Mouse (Mus musculus): Measurements from ENCODE around the gene Ndufab1. TPM values are rescaled to one million over a fixed set of nuclear protein-coding genes. Genes with fewer than 3 reads are reported as not detected.

Gene Ndufab1
- polyA plus RNA-seq, 1 experiment, result 437 TPM

- H3K4me1 ChIP-seq (ENCODE audit: control insufficient read depth, insufficient read depth, low read length), result peaks cover 7% of the 10 kb centered on the region; the same call in 1 of the 2 replicates
- H3K27ac ChIP-seq (ENCODE audit: insufficient read depth, low read depth, low read length), result no peak overlapping the region
- DNase-seq, result no peak
- 84% methylated on average over 3 of the region's 3 CpGs for WGBS
- no peak overlapping the region for H3K4me3 ChIP-seq (ENCODE audit: insufficient read depth, low read depth, low read length)
- H3K36me3 ChIP-seq (ENCODE audit: control insufficient read depth, insufficient read depth, low read length), result peaks cover 4% of the 10 kb centered on the region; the same call in 1 of the 2 replicates
- no peaks in the 10 kb centered on the region for H3K27me3 ChIP-seq (replicated peaks; ENCODE audit: control insufficient read depth, insufficient read depth, low read length)
- no peak for TF ChIP-seq POLR2A (IDR thresholded peaks at IDR 0.05; ENCODE audit: low read depth, low read length)
- TF ChIP-seq CTCF (conservative IDR thresholded peaks at IDR 0.05; ENCODE audit: insufficient read depth, insufficient read length, low read depth, low read length), result no peak
Measured at GRCm38 (mm10) chr7:122098009-122098408, 3.7 kb downstream of the Ndufab1 start.

- Histone ChIP-seq H3K4me3 (ENCODE audit: insufficient read depth, low read depth, low read length) (no peak overlapping the region), H3K27ac (ENCODE audit: insufficient read depth, low read depth, low read length) (no peak overlapping the region), H3K36me3 (ENCODE audit: control insufficient read depth, insufficient read depth, low read length) (peaks cover 11% of the 10 kb centered on the region), H3K4me1 (ENCODE audit: control insufficient read depth, insufficient read depth, low read length) (peaks cover 3% of the 10 kb centered on the region; the same call in 1 of the 2 replicates), H3K27me3 (replicated peaks; ENCODE audit: control insufficient read depth, insufficient read depth, low read length) (no peaks in the 10 kb centered on the region)
- peak; percentile 31; the same call in 1 of the 2 replicates for TF ChIP-seq CTCF (conservative IDR thresholded peaks at IDR 0.05; ENCODE audit: insufficient read depth, insufficient read length, low read depth, low read length)
- TF ChIP-seq POLR2A (IDR thresholded peaks at IDR 0.05; ENCODE audit: low read depth, low read length), result no peak
- peak; percentile 14 for DNase-seq
- 90% methylated on average over 2 of the region's 2 CpGs for WGBS
Measured at GRCm38 (mm10) chr7:122094564-122095330, 6.9 kb downstream of the Ndufab1 start.

GRCm38 (mm10) chr7:122087195-122087982, 14.3 kb downstream of the Ndufab1 start:
- Histone ChIP-seq H3K27ac (ENCODE audit: insufficient read depth, low read depth, low read length) (no peak overlapping the region), H3K27me3 (replicated peaks; ENCODE audit: control insufficient read depth, insufficient read depth, low read length) (no peaks in the 10 kb centered on the region), H3K4me3 (ENCODE audit: insufficient read depth, low read depth, low read length) (no peak overlapping the region), H3K36me3 (ENCODE audit: control insufficient read depth, insufficient read depth, low read length) (peaks cover 17% of the 10 kb centered on the region), H3K4me1 (ENCODE audit: control insufficient read depth, insufficient read depth, low read length) (no peaks in the 10 kb centered on the region)
- DNase-seq, result no peak
- 84% methylated on average over 11 of the region's 11 CpGs for WGBS
- TF ChIP-seq POLR2A (IDR thresholded peaks at IDR 0.05; ENCODE audit: low read depth, low read length) (no peak), CTCF (conservative IDR thresholded peaks at IDR 0.05; ENCODE audit: insufficient read depth, insufficient read length, low read depth, low read length) (no peak)

GRCm38 (mm10) chr7:122081071-122081470, 20.6 kb downstream of the Ndufab1 start:
- Histone ChIP-seq H3K36me3 (ENCODE audit: control insufficient read depth, insufficient read depth, low read length) (no peaks in the 10 kb centered on the region; the same call in none of the 2 replicates), H3K27me3 (replicated peaks; ENCODE audit: control insufficient read depth, insufficient read depth, low read length) (no peaks in the 10 kb centered on the region), H3K4me3 (ENCODE audit: insufficient read depth, low read depth, low read length) (no peak overlapping the region), H3K4me1 (ENCODE audit: control insufficient read depth, insufficient read depth, low read length) (no peaks in the 10 kb centered on the region), H3K27ac (ENCODE audit: insufficient read depth, low read depth, low read length) (no peak overlapping the region)
- WGBS, result 94% methylated on average over 1 of the region's 1 CpGs
- DNase-seq, result no peak
- no peak for TF ChIP-seq CTCF (conservative IDR thresholded peaks at IDR 0.05; ENCODE audit: insufficient read depth, insufficient read length, low read depth, low read length)
- TF ChIP-seq POLR2A (IDR thresholded peaks at IDR 0.05; ENCODE audit: low read depth, low read length), result no peak

DNA sequence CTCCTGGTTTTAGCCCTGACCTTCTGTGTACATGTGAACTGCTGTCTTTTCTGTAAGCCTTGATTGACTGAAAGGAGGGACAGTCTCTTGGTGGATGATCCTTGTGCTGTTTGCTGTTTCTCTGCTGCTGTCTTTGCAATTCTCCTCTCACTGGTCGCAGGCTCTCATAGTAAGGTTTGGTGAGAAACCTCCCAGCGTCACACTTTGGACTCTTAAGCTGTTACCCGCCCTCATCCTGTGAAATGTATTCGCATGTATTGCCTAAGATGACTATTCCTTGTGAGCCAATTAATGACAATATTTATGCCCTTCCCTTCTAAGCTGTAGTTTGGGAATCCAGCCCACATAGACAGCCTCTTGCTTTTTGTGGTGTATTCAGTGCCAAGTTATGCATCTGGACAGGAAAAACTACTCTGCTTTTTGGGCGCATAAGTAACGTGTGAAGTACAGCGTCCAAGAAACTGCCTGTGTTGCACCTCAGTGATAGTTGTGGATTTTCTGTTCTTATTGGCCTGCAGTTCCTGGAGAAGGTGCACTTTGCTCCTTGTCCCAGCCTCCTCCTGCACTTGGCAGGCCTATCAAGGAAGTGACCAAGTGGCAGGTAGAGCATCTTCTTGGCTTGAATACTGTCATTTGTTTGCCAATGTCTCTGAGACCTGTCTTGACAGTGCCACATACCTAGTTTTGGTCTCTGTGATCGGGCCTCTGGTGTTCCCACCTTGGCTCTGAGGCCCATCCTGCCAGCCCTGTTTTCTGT, 21.7 kb downstream of the Ndufab1 start:
- Histone ChIP-seq H3K4me1 (ENCODE audit: control insufficient read depth, insufficient read depth, low read length) (no peaks in the 10 kb centered on the region), H3K27ac (ENCODE audit: insufficient read depth, low read depth, low read length) (no peak overlapping the region), H3K27me3 (replicated peaks; ENCODE audit: control insufficient read depth, insufficient read depth, low read length) (no peaks in the 10 kb centered on the region), H3K4me3 (ENCODE audit: insufficient read depth, low read depth, low read length) (no peak overlapping the region), H3K36me3 (ENCODE audit: control insufficient read depth, insufficient read depth, low read length) (no peaks in the 10 kb centered on the region; the same call in 1 of the 2 replicates)
- TF ChIP-seq CTCF (conservative IDR thresholded peaks at IDR 0.05; ENCODE audit: insufficient read depth, insufficient read length, low read depth, low read length) (no peak), POLR2A (IDR thresholded peaks at IDR 0.05; ENCODE audit: low read depth, low read length) (no peak)
- peak; percentile 69 for DNase-seq
- 65% methylated on average over 8 of the region's 8 CpGs for whole genome bisulfite sequencing

DNA sequence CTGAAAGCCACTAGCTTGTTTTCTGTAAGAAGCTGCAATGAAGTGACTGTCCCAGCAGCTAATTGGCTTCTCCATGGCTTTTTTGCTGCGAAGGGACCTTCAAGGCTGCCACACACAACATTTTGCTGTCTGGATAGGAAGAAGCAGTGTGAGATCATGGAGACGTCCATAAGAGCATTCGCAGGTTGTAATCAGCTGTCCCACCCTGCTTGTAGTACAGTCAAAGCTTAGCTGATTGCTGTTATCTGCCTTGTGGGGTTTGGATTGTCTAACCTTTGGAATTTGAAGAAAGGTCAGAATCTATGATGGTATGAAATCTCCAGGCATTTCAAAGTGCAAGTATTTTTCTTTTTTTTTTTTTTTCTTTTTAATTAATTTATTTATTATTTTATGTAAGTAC, 27.3 kb downstream of the Ndufab1 start:
- Histone ChIP-seq H3K4me3 (ENCODE audit: insufficient read depth, low read depth, low read length) (no peak overlapping the region), H3K4me1 (ENCODE audit: control insufficient read depth, insufficient read depth, low read length) (no peaks in the 10 kb centered on the region), H3K27me3 (replicated peaks; ENCODE audit: control insufficient read depth, insufficient read depth, low read length) (no peaks in the 10 kb centered on the region), H3K27ac (ENCODE audit: insufficient read depth, low read depth, low read length) (no peak overlapping the region), H3K36me3 (ENCODE audit: control insufficient read depth, insufficient read depth, low read length) (peaks cover 5% of the 10 kb centered on the region)
- no peak for DNase-seq
- TF ChIP-seq POLR2A (IDR thresholded peaks at IDR 0.05; ENCODE audit: low read depth, low read length), result no peak
- 89% methylated on average over 3 of the region's 3 CpGs for WGBS

Measured in kidney, adult 2 months (tissue).